Mouse (Mus musculus) spleen, embryonic (tissue): ENCODE measurements around the gene Cldn24.
"Not testable (repeated sequence)": the region's sequence is repeated elsewhere in the genome, so short reads cannot be mapped to it uniquely, and the experiment has no call there.

Experiments used
- CTCF ChIA-PET: fragments of 350-600 bp; sonication (Branson Sonifier 250); formaldehyde crosslinking; loops from one replicate; lab custom pipeline; 2022; lab: Charles Lee

The Cldn24 gene

GRCm38 (mm10) chr8:47821843-47822242, at the start of gene Cldn24:
TSS of gene Cldn24 (plus strand) at chr8:47822143.
- CTCF ChIA-PET = no interaction called here

- CTCF ChIA-PET = no interaction called here
Observed at GRCm38 (mm10) chr8:47772986-47773385, 49.0 kb upstream of the Cldn24 start.

GRCm38 (mm10) chr8:47777415-47777814, 44.5 kb upstream of the Cldn24 start:
- CTCF ChIA-PET = no interaction called here

GRCm38 (mm10) chr8:47779589-47779988, 42.4 kb upstream of the Cldn24 start:
- CTCF ChIA-PET = no interaction called here

GRCm38 (mm10) chr8:47781881-47782280, 40.1 kb upstream of the Cldn24 start:
- CTCF ChIA-PET = no interaction called here

GRCm38 (mm10) chr8:47783544-47783943, 38.4 kb upstream of the Cldn24 start:
- CTCF ChIA-PET = no interaction called here

- CTCF ChIA-PET = no interaction called here
Observed at GRCm38 (mm10) chr8:47783944-47784343, 38.0 kb upstream of the Cldn24 start.

- CTCF ChIA-PET = no interaction called here
Observed at GRCm38 (mm10) chr8:47784436-47784835, 37.5 kb upstream of the Cldn24 start.

- CTCF ChIA-PET = no interaction called here
Observed at GRCm38 (mm10) chr8:47786323-47786722, 35.6 kb upstream of the Cldn24 start.

- CTCF ChIA-PET = no interaction called here
Observed at GRCm38 (mm10) chr8:47787705-47788104, 34.2 kb upstream of the Cldn24 start.

GRCm38 (mm10) chr8:47791986-47792385, 30.0 kb upstream of the Cldn24 start:
- CTCF ChIA-PET = no interaction called here

GRCm38 (mm10) chr8:47799438-47799837, 22.5 kb upstream of the Cldn24 start:
- CTCF ChIA-PET = no interaction called here

- CTCF ChIA-PET = no interaction called here
Observed at GRCm38 (mm10) chr8:47802349-47802748, 19.6 kb upstream of the Cldn24 start.

- CTCF ChIA-PET = no interaction called here
Observed at GRCm38 (mm10) chr8:47804262-47804661, 17.7 kb upstream of the Cldn24 start.

- CTCF ChIA-PET = no interaction called here
Observed at GRCm38 (mm10) chr8:47809970-47810665, 11.8 kb upstream of the Cldn24 start.

GRCm38 (mm10) chr8:47810666-47811015, 11.3 kb upstream of the Cldn24 start:
- CTCF ChIA-PET = no interaction called here

GRCm38 (mm10) chr8:47811221-47811620, 10.7 kb upstream of the Cldn24 start:
- CTCF ChIA-PET = no interaction called here

- CTCF ChIA-PET = interaction anchor here (0.6 kb wide), 1 partner anchor 11 kb away, joined by 4 read pairs; no protein-coding TSS in a partner anchor
Observed at GRCm38 (mm10) chr8:47819034-47819433, 2.9 kb upstream of the Cldn24 start.

GRCm38 (mm10) chr8:47820914-47821772, 800 bp upstream of the Cldn24 start:
- CTCF ChIA-PET = no interaction called here

- CTCF ChIA-PET = not testable (repeated sequence)
Observed at GRCm38 (mm10) chr8:47822541-47822940, 598 bp downstream of the Cldn24 start.

GRCm38 (mm10) chr8:47823777-47824176, 1.8 kb downstream of the Cldn24 start:
- CTCF ChIA-PET = no interaction called here

- CTCF ChIA-PET = no interaction called here
Observed at GRCm38 (mm10) chr8:47824182-47824581, 2.2 kb downstream of the Cldn24 start, which contains the start of gene Cldn22. TSS of gene Cldn22 (plus strand) at chr8:47824482.

GRCm38 (mm10) chr8:47825596-47825995, 3.7 kb downstream of the Cldn24 start:
- CTCF ChIA-PET = no interaction called here
